Mouse (Mus musculus) neural tube, postnatal 0 days (tissue): ENCODE measurements around the gene Sertad3. TPM values are rescaled to one million over a fixed set of nuclear protein-coding genes. Genes with fewer than 3 reads are reported as not detected.

Experiments used
- polyA plus RNA-seq: library from polyadenylated mRNA; unstranded; fragments of >200 nt; fragmentation: Nextera tagmentation; extraction: Ambion mirVana; gene quantifications from 2 replicates; pipeline ENCODE4 v1.2.1, GENCODE M21; 2015

The Sertad3 gene
- 7.0 and 7.1 TPM in 2 replicates for polyA plus RNA-seq

GRCm38 (mm10) chr7:27473156-27473834 is at the start of gene Sertad3:
Gene Sertad3 (plus strand): TSS chr7:27473768.

GRCm38 (mm10) chr7:27447419-27448286 is 25.9 kb upstream of the Sertad3 start, which contains the start of the genes Sptbn4 and Blvrb:
Gene Sptbn4 (minus strand): TSS chr7:27447686.
Gene Blvrb (plus strand): TSS chr7:27447978.

GRCm38 (mm10) chr7:27486770-27487697 is 13.5 kb downstream of the Sertad3 start, which contains the start of gene Sertad1:
Gene Sertad1 (plus strand): TSS chr7:27486910.

GRCm38 (mm10) chr7:27499036-27499435 is 25.5 kb downstream of the Sertad3 start, which contains the start of gene Prx:
Gene Prx (plus strand): TSS chr7:27499324.

GRCm38 (mm10) chr7:27522967-27523366 is 49.4 kb downstream of the Sertad3 start, which contains the start of gene Hipk4:
Gene Hipk4 (plus strand): TSS chr7:27523267.

Other genes starting within 250 kb of the Sertad3 start
- 5.0 and 5.6 TPM in 2 replicates for gene Itpkc, start 245.1 kb upstream of the Sertad3 start, polyA plus RNA-seq
- gene Coq8b, start 240.7 kb upstream of the Sertad3 start, polyA plus RNA-seq, result 16.1 and 16.7 TPM in 2 replicates
- gene Numbl, start 215.3 kb upstream of the Sertad3 start, polyA plus RNA-seq, result 57.0 and 57.6 TPM in 2 replicates
- gene Ltbp4, start 136.1 kb upstream of the Sertad3 start, polyA plus RNA-seq, result 11.5 and 15.6 TPM in 2 replicates
- 16.3 and 17.5 TPM in 2 replicates for gene Shkbp1, start 117.7 kb upstream of the Sertad3 start, polyA plus RNA-seq
- gene Gm20479, start 116.3 kb upstream of the Sertad3 start, polyA plus RNA-seq, result not detected in 2 replicates
- 4.6 and 4.8 TPM in 2 replicates for gene Sptbn4, start 26.1 kb upstream of the Sertad3 start, polyA plus RNA-seq
- gene Blvrb, start 25.8 kb upstream of the Sertad3 start, polyA plus RNA-seq, result 25.8 TPM in 2 replicates
- gene Sertad1, start 13.1 kb downstream of the Sertad3 start, polyA plus RNA-seq, result 13.0 and 13.5 TPM in 2 replicates
- 11.1 and 14.5 TPM in 2 replicates for gene Prx, start 25.6 kb downstream of the Sertad3 start, polyA plus RNA-seq
- gene Hipk4, start 49.5 kb downstream of the Sertad3 start, polyA plus RNA-seq, result 3.5 and 3.6 TPM in 2 replicates
- 287 and 317 TPM in 2 replicates for gene Pld3, start 79.5 kb downstream of the Sertad3 start, polyA plus RNA-seq
- 27.1 and 27.5 TPM in 2 replicates for gene 2310022A10Rik, start 79.5 kb downstream of the Sertad3 start, polyA plus RNA-seq
- gene Akt2, start 117.8 kb downstream of the Sertad3 start, polyA plus RNA-seq, result 46.8 and 47.0 TPM in 2 replicates
- 171 and 182 TPM in 2 replicates for gene Ttc9b, start 180.1 kb downstream of the Sertad3 start, polyA plus RNA-seq
- 27.5 and 30.3 TPM in 2 replicates for gene Map3k10, start 200.8 kb downstream of the Sertad3 start, polyA plus RNA-seq
- 9.3 and 9.7 TPM in 2 replicates for gene Zfp607b, start 215.6 kb downstream of the Sertad3 start, polyA plus RNA-seq